Mouse (Mus musculus): ENCODE data around the gene Slc7a15. TPM values are rescaled to one million over a fixed set of nuclear protein-coding genes. Genes with fewer than 3 reads are reported as not detected.
A peak's percentile ranks its signal among the peaks of the same experiment; 100 is the strongest.

Gene Slc7a15
- polyA plus RNA-seq, 1 experiment = 0.06 TPM

GRCm38 (mm10) chr12:8499001-8499870, 99.6 kb downstream of the Slc7a15 start:
- Histone ChIP-seq H3ac (ENCODE audit: control insufficient read depth, insufficient read length) (peak overlapping the region; percentile 91), H3K27me3 (ENCODE audit: control insufficient read depth, insufficient read depth, insufficient read length) (no peaks in the 10 kb centered on the region), H3K4me2 (ENCODE audit: low read depth) (peak overlapping the region; percentile 30), H3K79me2 (ENCODE audit: control insufficient read depth, insufficient read depth) (peaks cover 35% of the 10 kb centered on the region), H3K4me3 (peak overlapping the region; percentile 100), H3K36me3 (ENCODE audit: control insufficient read depth, insufficient read depth) (no peaks in the 10 kb centered on the region)
- peak in 1 of 3 experiments; percentile 8 for TF ChIP-seq MYOD1 (IDR thresholded peaks at IDR 0.05; ENCODE audit: control insufficient read depth in 1 of 3, insufficient read length in 2 of 3, low read depth in 2 of 3)
- no peak for TF ChIP-seq TCF12 (IDR thresholded peaks at IDR 0.05; ENCODE audit: insufficient read depth, poor library complexity, severe bottlenecking)
- peak; percentile 81 for TF ChIP-seq POLR2A (IDR thresholded peaks at IDR 0.05; ENCODE audit: insufficient read length, low read depth)
- TF ChIP-seq USF1 (IDR thresholded peaks at IDR 0.05; ENCODE audit: low read depth) = no peak
- no peak for TF ChIP-seq SRF (IDR thresholded peaks at IDR 0.05; ENCODE audit: control insufficient read depth, insufficient read length, low read depth)
- peak; percentile 21 for TF ChIP-seq TCF3 (IDR thresholded peaks at IDR 0.05; ENCODE audit: insufficient read length, low read depth)
- no peak for TF ChIP-seq CEBPB (IDR thresholded peaks at IDR 0.05; ENCODE audit: insufficient read depth, poor library complexity, severe bottlenecking)
- peak; percentile 91 for TF ChIP-seq POLR2AphosphoS2 (IDR thresholded peaks at IDR 0.05; ENCODE audit: insufficient read length, low read depth)

GRCm38 (mm10) chr12:8498591-8499000, 100.3 kb downstream of the Slc7a15 start:
- Histone ChIP-seq H3K79me2 (ENCODE audit: control insufficient read depth, insufficient read depth) (peaks cover 35% of the 10 kb centered on the region), H3K27me3 (ENCODE audit: control insufficient read depth, insufficient read depth, insufficient read length) (no peaks in the 10 kb centered on the region), H3K4me2 (ENCODE audit: low read depth) (peak overlapping the region; percentile 30), H3K4me3 (peak overlapping the region; percentile 100), H3K36me3 (ENCODE audit: control insufficient read depth, insufficient read depth) (no peaks in the 10 kb centered on the region), H3ac (ENCODE audit: control insufficient read depth, insufficient read length) (peak overlapping the region; percentile 91)
- TF ChIP-seq CEBPB (IDR thresholded peaks at IDR 0.05; ENCODE audit: insufficient read depth, poor library complexity, severe bottlenecking) (no peak), MYOD1 (IDR thresholded peaks at IDR 0.05; ENCODE audit: control insufficient read depth in 1 of 3, insufficient read length in 2 of 3, low read depth in 2 of 3) (peak in 2 of 3 experiments; percentile 6 to 29), USF1 (IDR thresholded peaks at IDR 0.05; ENCODE audit: low read depth) (no peak), POLR2A (IDR thresholded peaks at IDR 0.05; ENCODE audit: insufficient read length, low read depth) (no peak), SRF (IDR thresholded peaks at IDR 0.05; ENCODE audit: control insufficient read depth, insufficient read length, low read depth) (no peak), POLR2AphosphoS2 (IDR thresholded peaks at IDR 0.05; ENCODE audit: insufficient read length, low read depth) (no peak), MYOG (IDR thresholded peaks at IDR 0.05; ENCODE audit: control insufficient read depth in 1 of 3, insufficient read depth in 1 of 3, insufficient read length in 2 of 3, low read depth in 2 of 3) (peak in 1 of 3 experiments; percentile 18), MAX (IDR thresholded peaks at IDR 0.05; ENCODE audit: low read depth) (no peak)

DNA sequence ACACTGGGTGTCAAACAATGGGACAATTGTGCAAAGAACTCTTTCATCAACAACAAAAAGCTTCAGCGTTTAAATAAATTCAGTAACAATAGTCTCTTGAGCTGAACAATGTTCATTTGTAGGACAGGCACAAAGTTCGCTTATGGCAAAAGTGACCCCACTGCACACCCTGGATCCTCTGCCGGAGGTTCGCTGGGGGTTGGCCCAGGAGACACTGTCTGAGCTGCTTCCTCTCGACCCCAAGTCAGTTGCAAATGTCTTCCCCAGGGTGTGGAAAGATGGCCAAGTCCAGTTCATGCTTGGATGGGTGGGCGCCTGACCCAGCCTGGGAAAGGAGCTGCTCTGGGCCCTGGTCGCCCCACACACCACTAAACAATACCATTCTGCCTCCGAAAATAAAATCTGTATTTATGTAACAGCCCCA, 100.7 kb downstream of the Slc7a15 start:
- peak overlapping the region; percentile 76 for H3K4me2 ChIP-seq (ENCODE audit: low read depth)
- peaks cover 35% of the 10 kb centered on the region for H3K79me2 ChIP-seq (ENCODE audit: control insufficient read depth, insufficient read depth)
- TF ChIP-seq MYOD1 (IDR thresholded peaks at IDR 0.05; ENCODE audit: control insufficient read depth in 1 of 3, insufficient read length in 2 of 3, low read depth in 2 of 3) (no peak), MYOG (IDR thresholded peaks at IDR 0.05; ENCODE audit: control insufficient read depth in 1 of 3, insufficient read depth in 1 of 3, insufficient read length in 2 of 3, low read depth in 2 of 3) (no peak), POLR2A (IDR thresholded peaks at IDR 0.05; ENCODE audit: insufficient read length, low read depth) (peak; percentile 48), POLR2AphosphoS2 (IDR thresholded peaks at IDR 0.05; ENCODE audit: insufficient read length, low read depth) (peak; percentile 87), USF1 (IDR thresholded peaks at IDR 0.05; ENCODE audit: low read depth) (no peak), TCF12 (IDR thresholded peaks at IDR 0.05; ENCODE audit: insufficient read depth, poor library complexity, severe bottlenecking) (no peak)
- peak overlapping the region; percentile 91 for H3ac ChIP-seq (ENCODE audit: control insufficient read depth, insufficient read length)
- no peaks in the 10 kb centered on the region for H3K27me3 ChIP-seq (ENCODE audit: control insufficient read depth, insufficient read depth, insufficient read length)
- H3K36me3 ChIP-seq (ENCODE audit: control insufficient read depth, insufficient read depth) = no peaks in the 10 kb centered on the region
- H3K4me3 ChIP-seq = peak overlapping the region; percentile 100

DNA sequence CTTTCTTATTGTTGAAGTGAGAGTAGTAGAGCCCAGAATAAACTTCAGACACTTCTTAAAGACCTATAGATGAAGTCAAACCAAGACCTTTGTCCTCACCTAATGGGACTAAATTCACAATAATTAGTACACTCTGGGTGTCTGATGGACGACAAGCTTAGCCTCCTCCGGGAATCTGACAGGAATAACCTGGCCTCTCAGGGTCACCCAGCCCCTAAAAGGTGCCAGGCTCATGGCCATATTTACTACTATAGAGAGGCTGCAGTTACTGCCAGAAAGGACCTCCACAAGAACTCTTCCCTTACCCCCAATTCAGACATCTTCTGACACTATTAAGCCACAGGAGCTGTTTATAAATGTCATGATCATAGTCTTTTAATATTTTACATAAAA, 101.6 kb downstream of the Slc7a15 start:
- Histone ChIP-seq H3K4me3 (peak overlapping the region; percentile 100), H3K4me2 (ENCODE audit: low read depth) (peak overlapping the region; percentile 76), H3ac (ENCODE audit: control insufficient read depth, insufficient read length) (no peak overlapping the region), H3K36me3 (ENCODE audit: control insufficient read depth, insufficient read depth) (no peaks in the 10 kb centered on the region), H3K79me2 (ENCODE audit: control insufficient read depth, insufficient read depth) (peaks cover 35% of the 10 kb centered on the region), H3K27me3 (ENCODE audit: control insufficient read depth, insufficient read depth, insufficient read length) (no peaks in the 10 kb centered on the region)
- TF ChIP-seq MYOD1 (IDR thresholded peaks at IDR 0.05; ENCODE audit: control insufficient read depth in 1 of 3, insufficient read length in 2 of 3, low read depth in 2 of 3) (no peak), POLR2A (IDR thresholded peaks at IDR 0.05; ENCODE audit: insufficient read length, low read depth) (peak; percentile 11), POLR2AphosphoS2 (IDR thresholded peaks at IDR 0.05; ENCODE audit: insufficient read length, low read depth) (peak; percentile 65), SRF (IDR thresholded peaks at IDR 0.05; ENCODE audit: control insufficient read depth, insufficient read length, low read depth) (no peak)

GRCm38 (mm10) chr12:8496679-8497313, 102.1 kb downstream of the Slc7a15 start:
- Histone ChIP-seq H3K27me3 (ENCODE audit: control insufficient read depth, insufficient read depth, insufficient read length) (no peaks in the 10 kb centered on the region), H3K4me3 (peak overlapping the region; percentile 100)
- TF ChIP-seq MYOD1 (IDR thresholded peaks at IDR 0.05; ENCODE audit: control insufficient read depth in 1 of 3, insufficient read length in 2 of 3, low read depth in 2 of 3) (no peak), POLR2AphosphoS2 (IDR thresholded peaks at IDR 0.05; ENCODE audit: insufficient read length, low read depth) (peak; percentile 51), USF1 (IDR thresholded peaks at IDR 0.05; ENCODE audit: low read depth) (no peak), E2F4 (IDR thresholded peaks at IDR 0.05; ENCODE audit: insufficient read depth) (no peak), POLR2A (IDR thresholded peaks at IDR 0.05; ENCODE audit: insufficient read length, low read depth) (peak; percentile 36), REST (IDR thresholded peaks at IDR 0.05; ENCODE audit: insufficient read depth, insufficient read length) (no peak), TCF12 (IDR thresholded peaks at IDR 0.05; ENCODE audit: insufficient read depth, poor library complexity, severe bottlenecking) (no peak), MAX (IDR thresholded peaks at IDR 0.05; ENCODE audit: low read depth) (no peak), CEBPB (IDR thresholded peaks at IDR 0.05; ENCODE audit: insufficient read depth, poor library complexity, severe bottlenecking) (no peak)

More at GRCm38 (mm10) chr12:8496679-8497313, 102.1 kb downstream of the Slc7a15 start:
- Histone ChIP-seq H3K36me3 (ENCODE audit: control insufficient read depth, insufficient read depth) (no peaks in the 10 kb centered on the region), H3K79me2 (ENCODE audit: control insufficient read depth, insufficient read depth) (peaks cover 35% of the 10 kb centered on the region), H3K4me2 (ENCODE audit: low read depth) (peak overlapping the region; percentile 76), H3ac (ENCODE audit: control insufficient read depth, insufficient read length) (no peak overlapping the region)

Data from myocyte (in vitro differentiated cells).